Mouse (Mus musculus) cerebellum, adult 2 months (tissue): ENCODE results near the gene Cacnb1.

Experiments
- CTCF ChIP-seq: fragments of 200-500 bp; IDR thresholded peaks from 2 replicates; pipeline ENCODE4 v1.5.1; 2011; ENCODE audit warnings: low read depth, mild to moderate bottlenecking, control low read depth, low read length, moderate library complexity, borderline replicate concordance; ENCODE audit not compliant: insufficient read depth
- POLR2A ChIP-seq: fragments of 200-500 bp; IDR thresholded peaks from 2 replicates; pipeline ENCODE4 v1.6.1; 2011; ENCODE audit warnings: low read length, control low read depth, borderline replicate concordance; ENCODE audit not compliant: insufficient read depth

GRCm38 (mm10) chr11:97986738-97987465, 35.9 kb downstream of the Cacnb1 start:
- TF ChIP-seq CTCF (no peak), POLR2A (no peak)
